Mouse (Mus musculus): ENCODE results near the gene Txnl4b.

Gene Txnl4b

GRCm38 (mm10) chr8:109565498-109566333 lies at the start of gene Txnl4b, which contains the start of gene Dhx38:
TSS of gene Txnl4b (plus strand) at chr8:109565892.
TSS of gene Dhx38 (minus strand) at chr8:109565861.
- CTCF ChIA-PET, result no interaction called here

GRCm38 (mm10) chr8:109524008-109524407 lies 41.7 kb upstream of the Txnl4b start:
- CTCF ChIA-PET, result interaction anchor here (0.5 kb wide), 1 partner anchor 268 kb away, joined by 3 read pairs; no protein-coding TSS in a partner anchor

- CTCF ChIA-PET, result interaction anchor here (0.6 kb wide), 1 partner anchor 79 kb away, joined by 7 read pairs; no protein-coding TSS in a partner anchor
Observed at GRCm38 (mm10) chr8:109535140-109535990, 30.3 kb upstream of the Txnl4b start.

GRCm38 (mm10) chr8:109536703-109537102 lies 29.0 kb upstream of the Txnl4b start:
- CTCF ChIA-PET, result interaction anchor here (0.7 kb wide), 1 partner anchor 20 kb away, joined by 10 read pairs; no protein-coding TSS in a partner anchor

- CTCF ChIA-PET, result no interaction called here
Observed at GRCm38 (mm10) chr8:109542165-109542564, 23.5 kb upstream of the Txnl4b start.

- CTCF ChIA-PET, result no interaction called here
Observed at GRCm38 (mm10) chr8:109542748-109543519, 22.8 kb upstream of the Txnl4b start.

- CTCF ChIA-PET, result no interaction called here
Observed at GRCm38 (mm10) chr8:109544049-109544448, 21.6 kb upstream of the Txnl4b start.

- CTCF ChIA-PET, result interaction anchor here (0.6 kb wide), 1 partner anchor 1074 kb away, joined by 6 read pairs; no protein-coding TSS in a partner anchor
Observed at GRCm38 (mm10) chr8:109551663-109552062, 14.0 kb upstream of the Txnl4b start.

GRCm38 (mm10) chr8:109563881-109564280 lies 1.8 kb upstream of the Txnl4b start:
- CTCF ChIA-PET, result interaction anchor here (0.7 kb wide), 1 partner anchor 270 kb away, joined by 6 read pairs; no protein-coding TSS in a partner anchor

GRCm38 (mm10) chr8:109564766-109565165 lies 926 bp upstream of the Txnl4b start:
- CTCF ChIA-PET, result no interaction called here

- CTCF ChIA-PET, result no interaction called here
Observed at GRCm38 (mm10) chr8:109571139-109571538, 5.4 kb downstream of the Txnl4b start.

- CTCF ChIA-PET, result no interaction called here
Observed at GRCm38 (mm10) chr8:109576311-109576710, 10.6 kb downstream of the Txnl4b start.

GRCm38 (mm10) chr8:109578900-109579301 lies 13.2 kb downstream of the Txnl4b start, which contains the start of gene Hp:
TSS of gene Hp (minus strand) at chr8:109579172.
- CTCF ChIA-PET, result no interaction called here

- CTCF ChIA-PET, result interaction anchor here (0.6 kb wide), 1 partner anchor 1082 kb away, joined by 12 read pairs; no protein-coding TSS in a partner anchor
Observed at GRCm38 (mm10) chr8:109584293-109584692, 18.6 kb downstream of the Txnl4b start.

GRCm38 (mm10) chr8:109584830-109585229 lies 19.1 kb downstream of the Txnl4b start:
- CTCF ChIA-PET, result interaction anchor here (0.6 kb wide), 1 partner anchor 1081 kb away, joined by 12 read pairs; no protein-coding TSS in a partner anchor

- CTCF ChIA-PET, result no interaction called here
Observed at GRCm38 (mm10) chr8:109585652-109586051, 20.0 kb downstream of the Txnl4b start.

- CTCF ChIA-PET, result interaction anchor here (1.0 kb wide), 1 partner anchor 9 kb away, joined by 3 read pairs; no protein-coding TSS in a partner anchor
Observed at GRCm38 (mm10) chr8:109586972-109587504, 21.3 kb downstream of the Txnl4b start.

- CTCF ChIA-PET, result no interaction called here
Observed at GRCm38 (mm10) chr8:109590901-109591300, 25.2 kb downstream of the Txnl4b start.

GRCm38 (mm10) chr8:109591367-109591766 lies 25.7 kb downstream of the Txnl4b start:
- CTCF ChIA-PET, result no interaction called here

- CTCF ChIA-PET, result no interaction called here
Observed at GRCm38 (mm10) chr8:109592164-109592563, 26.5 kb downstream of the Txnl4b start.

Data from spleen, embryonic (tissue).